Mouse (Mus musculus) cerebellum, adult 18-20 months (tissue): ENCODE measurements around the gene Rabggta.
A peak's percentile ranks its signal among the peaks of the same experiment; 100 is the strongest.

Source experiments
- DNase-seq, 2 experiments: peaks; one replicate each; pipeline ENCODE4 v3.0.0; 2021

Rabggta gene

GRCm38 (mm10) chr14:55721700-55722437 lies at the start of gene Rabggta:
Gene Rabggta, minus strand, starts transcription at chr14:55722263.
- DNase-seq: peak; percentile 94 to 97

GRCm38 (mm10) chr14:55769087-55769703 lies 47.1 kb upstream of the Rabggta start:
- no peak for DNase-seq

- DNase-seq: no peak
Observed at GRCm38 (mm10) chr14:55768555-55768954, 46.5 kb upstream of the Rabggta start.

- DNase-seq: peak; percentile 82 to 83
Observed at GRCm38 (mm10) chr14:55767519-55768414, 45.7 kb upstream of the Rabggta start.

- no peak for DNase-seq
Observed at GRCm38 (mm10) chr14:55765696-55766095, 43.6 kb upstream of the Rabggta start, which contains the start of gene Ltb4r1. Gene Ltb4r1, plus strand, starts transcription at chr14:55765962.

- no peak for DNase-seq
Observed at GRCm38 (mm10) chr14:55763166-55763565, 41.1 kb upstream of the Rabggta start.

- DNase-seq: peak; percentile 39 to 58
Observed at GRCm38 (mm10) chr14:55762001-55762821, 40.1 kb upstream of the Rabggta start.

GRCm38 (mm10) chr14:55761163-55761562 lies 39.1 kb upstream of the Rabggta start, which contains the start of gene Ltb4r2:
Gene Ltb4r2, plus strand, starts transcription at chr14:55761428.
- DNase-seq: no peak

GRCm38 (mm10) chr14:55760156-55760555 lies 38.1 kb upstream of the Rabggta start:
- peak; percentile 88 to 89 for DNase-seq

- peak; percentile 42 to 49 for DNase-seq
Observed at GRCm38 (mm10) chr14:55758363-55758784, 36.3 kb upstream of the Rabggta start, which contains the start of gene Cideb. Gene Cideb, minus strand, starts transcription at chr14:55758458.

- no peak for DNase-seq
Observed at GRCm38 (mm10) chr14:55757566-55757965, 35.5 kb upstream of the Rabggta start.

GRCm38 (mm10) chr14:55747051-55747847 lies 25.2 kb upstream of the Rabggta start:
- no peak for DNase-seq

GRCm38 (mm10) chr14:55745861-55746237 lies 23.8 kb upstream of the Rabggta start:
- no peak for DNase-seq

GRCm38 (mm10) chr14:55745180-55745860 lies 23.3 kb upstream of the Rabggta start, which contains the start of the genes Dhrs1 and Nop9:
Gene Dhrs1, minus strand, starts transcription at chr14:55745690.
Gene Nop9, plus strand, starts transcription at chr14:55745693.
- DNase-seq: peak; percentile 84 to 89

- peak; percentile 82 to 89 for DNase-seq
Observed at GRCm38 (mm10) chr14:55743711-55744110, 21.6 kb upstream of the Rabggta start.

- no peak for DNase-seq
Observed at GRCm38 (mm10) chr14:55737086-55737687, 15.1 kb upstream of the Rabggta start.

GRCm38 (mm10) chr14:55735758-55736157 lies 13.7 kb upstream of the Rabggta start:
- DNase-seq: no peak

GRCm38 (mm10) chr14:55735334-55735733 lies 13.3 kb upstream of the Rabggta start:
- DNase-seq: no peak

- DNase-seq: no peak
Observed at GRCm38 (mm10) chr14:55734869-55735268, 12.8 kb upstream of the Rabggta start.

- DNase-seq: no peak
Observed at GRCm38 (mm10) chr14:55733889-55734288, 11.8 kb upstream of the Rabggta start.
